Mouse (Mus musculus) ovary, postnatal 14 days (tissue): ENCODE data around the gene Slc6a6.

Experiments used
- DNase-seq: peaks from one replicate; pipeline ENCODE4 v3.0.0; 2022; ENCODE audit warnings: low spot score

Slc6a6 gene

DNA sequence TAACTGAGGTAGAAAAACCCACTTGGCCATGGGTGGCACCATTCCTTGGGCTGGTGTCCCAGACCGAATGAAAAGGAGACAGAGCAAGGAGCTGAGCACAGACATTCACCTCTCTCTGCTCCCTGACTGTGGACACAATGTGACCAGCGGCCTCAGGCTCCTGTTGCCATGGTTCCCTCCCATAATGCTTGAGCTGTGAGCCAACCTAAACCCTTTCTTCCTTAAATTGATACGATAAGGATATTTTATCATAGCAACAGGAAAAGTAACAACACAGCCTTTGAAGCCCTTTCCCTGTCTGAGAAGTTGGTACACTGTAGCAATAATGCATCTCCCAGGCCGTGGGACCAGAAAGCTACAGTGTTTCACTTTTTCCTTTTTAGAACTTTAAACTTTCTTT is 14.6 kb upstream of the Slc6a6 start:
- no peak for DNase-seq

- DNase-seq = no peak
These were observed 13.6 kb upstream of the Slc6a6 start for GRCm38 (mm10) chr6:91670224-91670623.

DNA sequence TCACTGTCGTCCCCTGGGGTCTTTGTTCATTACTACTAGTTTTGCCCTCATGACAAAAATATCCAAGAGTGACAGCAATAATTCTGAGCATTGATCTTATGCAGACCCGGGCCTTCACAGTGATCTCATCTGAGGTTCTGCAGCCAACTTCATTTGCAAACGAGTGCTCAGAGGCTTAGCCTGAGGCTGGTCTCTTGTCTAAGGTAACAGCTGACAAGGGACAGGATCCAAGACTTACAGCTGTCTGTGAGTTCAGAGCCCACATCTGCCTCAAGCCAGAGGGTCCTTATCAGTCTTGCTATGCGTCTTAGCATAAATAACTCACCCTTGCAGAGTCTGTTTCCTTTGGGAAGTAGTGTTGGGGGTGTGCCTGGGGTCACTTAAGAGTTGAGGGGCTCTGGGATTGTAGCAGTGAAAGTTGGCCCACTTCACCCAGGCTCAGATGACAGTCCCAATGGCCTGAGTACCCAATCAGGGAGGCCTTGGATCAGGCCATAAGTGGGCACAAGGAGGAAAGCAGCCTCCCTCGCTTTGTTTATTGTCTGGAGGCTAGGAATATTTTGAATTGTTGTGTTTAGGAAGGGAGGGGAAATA is 9.0 kb upstream of the Slc6a6 start:
- no peak for DNase-seq

- no peak for DNase-seq
These were observed 5.3 kb upstream of the Slc6a6 start for GRCm38 (mm10) chr6:91678506-91679094.

GRCm38 (mm10) chr6:91679095-91679577 is 4.7 kb upstream of the Slc6a6 start:
- DNase-seq = no peak

GRCm38 (mm10) chr6:91679716-91680115 is 4.1 kb upstream of the Slc6a6 start:
- DNase-seq = no peak

GRCm38 (mm10) chr6:91681841-91682240 is 2.0 kb upstream of the Slc6a6 start:
- DNase-seq = no peak

GRCm38 (mm10) chr6:91683121-91683520 is 732 bp upstream of the Slc6a6 start:
- no peak for DNase-seq

- no peak for DNase-seq
These were observed 599 bp downstream of the Slc6a6 start for GRCm38 (mm10) chr6:91684474-91684829.

- no peak for DNase-seq
These were observed 1.1 kb downstream of the Slc6a6 start for GRCm38 (mm10) chr6:91684831-91685532.

DNA sequence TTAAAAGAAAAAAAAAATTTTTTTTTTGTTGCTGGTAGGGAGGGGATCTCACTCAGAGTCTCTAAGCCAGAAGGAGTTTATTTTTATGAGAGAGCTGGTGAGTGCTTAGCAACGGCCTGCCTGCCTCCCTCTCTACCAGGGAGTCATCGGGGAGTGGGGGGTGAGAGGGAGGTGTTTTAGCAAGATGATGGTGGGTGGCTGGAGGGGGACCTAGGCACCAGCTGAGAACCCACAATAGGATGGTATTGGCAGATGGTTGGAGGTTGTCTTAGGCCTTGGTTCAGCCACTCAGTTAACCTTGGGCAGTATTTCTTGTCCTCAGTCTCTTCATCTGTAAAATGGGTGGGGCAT is 1.7 kb downstream of the Slc6a6 start:
- DNase-seq = no peak

DNA sequence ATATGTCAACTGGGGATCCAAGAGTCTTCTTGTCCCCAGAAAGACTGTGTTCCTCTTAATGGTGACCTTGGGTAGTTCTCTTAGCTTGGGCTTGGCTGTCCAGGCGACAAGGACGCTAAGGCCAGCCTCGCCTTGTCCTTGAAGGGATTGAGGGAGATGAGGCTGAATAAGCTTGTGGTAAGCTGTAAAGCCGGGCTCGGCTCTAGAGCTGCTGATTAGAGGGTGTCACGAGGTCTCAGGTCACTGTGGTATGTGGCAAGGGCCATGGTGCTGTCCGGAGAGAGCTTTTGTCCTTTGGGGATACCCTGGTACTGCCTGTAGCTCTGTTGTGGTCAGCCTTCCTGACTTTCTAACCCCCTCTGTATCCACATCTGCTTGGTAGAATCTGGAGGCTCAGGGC is 2.0 kb downstream of the Slc6a6 start:
- no peak for DNase-seq

GRCm38 (mm10) chr6:91686597-91686996 is 2.7 kb downstream of the Slc6a6 start:
- DNase-seq = no peak

DNA sequence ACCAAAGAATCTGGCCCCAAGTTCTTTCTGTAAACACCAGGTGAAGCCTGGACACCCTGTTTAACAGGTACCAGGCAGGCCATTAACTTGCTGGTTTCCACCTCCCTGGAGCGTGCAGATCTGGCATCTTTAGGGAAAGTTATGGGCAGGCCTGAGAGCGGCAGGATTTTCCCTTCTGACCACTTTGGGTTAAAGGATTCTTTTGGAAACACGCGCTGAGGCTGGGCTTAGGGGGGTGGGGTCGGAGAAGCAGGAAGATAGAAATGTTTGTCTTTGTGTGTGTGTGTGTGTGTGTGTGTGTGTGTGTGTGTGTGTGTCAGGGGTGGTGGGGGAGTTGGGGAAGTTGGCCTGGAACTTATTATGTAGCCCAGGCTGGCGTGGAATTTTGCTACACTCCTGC is 4.2 kb downstream of the Slc6a6 start:
- DNase-seq = no peak

DNA sequence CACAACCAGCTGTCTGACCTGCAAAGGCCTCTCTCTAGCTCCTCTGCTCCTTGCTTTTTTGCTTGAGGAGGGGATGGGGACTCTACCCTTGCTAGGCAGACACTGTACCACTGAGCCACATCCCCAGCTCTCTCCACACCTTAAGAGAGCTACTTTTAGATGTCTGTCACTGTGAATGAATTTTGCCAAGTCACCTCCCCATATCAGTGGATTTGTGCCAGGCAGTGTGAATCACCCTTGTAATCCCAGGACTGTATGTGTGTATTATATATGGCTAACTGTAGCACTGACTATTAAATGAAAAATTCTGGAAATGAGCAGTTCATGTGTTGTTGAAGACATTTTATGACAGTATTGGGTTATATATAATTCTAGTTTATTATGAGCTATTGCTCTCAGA is 5.4 kb downstream of the Slc6a6 start:
- DNase-seq = no peak

DNA sequence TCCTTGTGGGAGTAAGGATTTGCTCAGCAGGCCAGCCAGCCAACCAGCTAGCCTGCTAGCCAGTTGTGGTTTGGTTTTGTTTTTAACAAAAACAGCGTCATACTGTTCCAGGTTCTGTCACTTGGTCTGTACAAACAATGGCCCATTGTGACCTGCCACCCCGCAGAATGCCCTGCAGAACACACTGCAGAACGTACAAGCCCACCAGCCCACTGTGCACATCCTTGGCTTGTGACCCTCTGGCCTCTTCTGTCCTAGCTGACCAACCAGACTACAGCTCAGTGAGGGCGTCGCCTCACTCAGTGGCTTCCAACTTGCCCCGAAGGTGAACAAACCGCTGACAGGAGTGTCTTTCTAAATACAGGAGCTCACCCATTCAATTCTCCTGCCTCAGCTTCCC is 6.4 kb downstream of the Slc6a6 start:
- DNase-seq = no peak

- DNase-seq = no peak
These were observed 6.8 kb downstream of the Slc6a6 start for GRCm38 (mm10) chr6:91690646-91691045.

DNA sequence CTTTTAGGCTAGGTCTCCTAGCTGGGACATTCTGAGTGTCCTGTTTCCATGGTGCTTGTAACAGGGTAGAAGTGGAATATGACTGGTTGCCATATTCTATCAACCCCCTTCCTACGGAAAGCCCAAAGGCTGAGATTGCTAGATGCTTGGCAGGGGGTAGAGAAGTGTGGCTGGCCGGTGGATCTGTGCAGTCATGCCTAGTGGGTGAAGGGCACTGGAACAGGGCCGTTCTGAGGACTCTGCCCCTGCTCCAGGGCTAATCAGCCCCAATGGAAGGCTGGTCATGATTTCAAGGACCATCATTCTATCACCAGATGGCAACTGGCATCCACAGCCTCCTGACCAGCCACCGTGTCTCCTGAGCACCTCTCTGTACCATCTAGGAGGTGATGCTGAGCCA is 7.7 kb downstream of the Slc6a6 start:
- no peak for DNase-seq

DNA sequence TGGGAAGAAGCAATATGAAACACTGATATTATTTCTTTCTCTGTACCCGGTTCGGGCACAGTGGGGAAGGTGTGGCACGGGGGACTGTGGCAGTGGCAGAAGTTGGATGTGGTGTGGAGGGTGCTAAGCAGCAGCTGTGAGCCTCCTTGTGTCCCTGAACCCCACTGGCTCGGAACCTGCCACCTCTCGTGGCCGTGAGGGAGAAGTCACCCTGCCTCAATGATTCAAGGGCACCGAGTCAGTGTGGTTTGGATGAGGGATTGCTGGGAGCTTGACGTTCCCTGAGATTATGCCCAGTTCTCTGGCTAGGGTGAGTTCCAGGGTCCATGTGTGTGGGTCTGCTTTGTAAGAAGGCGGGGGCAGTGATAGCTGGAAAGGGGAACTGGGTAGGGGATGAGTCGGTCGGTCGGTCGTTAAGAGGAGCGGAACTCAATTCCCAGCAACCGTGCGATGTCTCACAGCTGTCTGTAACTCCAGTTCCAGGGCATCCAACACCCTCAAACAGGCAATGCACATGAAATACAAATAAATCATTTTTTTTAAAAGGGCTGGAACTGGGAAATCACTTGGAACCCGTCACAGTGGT is 9.5 kb downstream of the Slc6a6 start:
- no peak for DNase-seq

DNA sequence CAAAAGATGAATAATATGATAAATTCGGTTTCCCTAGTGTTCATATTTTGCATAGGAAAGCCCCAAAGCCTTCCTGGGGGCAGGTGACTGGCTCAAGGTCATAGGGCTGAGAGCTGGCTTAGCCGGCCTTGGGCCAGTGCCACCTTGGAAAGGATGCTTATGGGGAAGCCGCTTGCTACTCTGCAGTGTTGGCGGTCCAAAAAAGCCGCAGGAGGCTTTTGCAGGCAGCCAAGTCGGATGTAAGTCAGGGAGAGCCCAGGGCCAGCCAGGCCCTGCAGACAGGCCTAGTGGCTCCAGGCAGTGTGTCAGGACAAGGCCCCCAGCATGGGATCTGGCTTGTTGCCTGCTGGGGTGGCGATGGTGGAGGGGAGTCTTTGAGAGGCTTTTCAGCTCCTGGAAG is 10.8 kb downstream of the Slc6a6 start:
- DNase-seq = no peak

GRCm38 (mm10) chr6:91698831-91699230 is 15.0 kb downstream of the Slc6a6 start:
- no peak for DNase-seq

DNA sequence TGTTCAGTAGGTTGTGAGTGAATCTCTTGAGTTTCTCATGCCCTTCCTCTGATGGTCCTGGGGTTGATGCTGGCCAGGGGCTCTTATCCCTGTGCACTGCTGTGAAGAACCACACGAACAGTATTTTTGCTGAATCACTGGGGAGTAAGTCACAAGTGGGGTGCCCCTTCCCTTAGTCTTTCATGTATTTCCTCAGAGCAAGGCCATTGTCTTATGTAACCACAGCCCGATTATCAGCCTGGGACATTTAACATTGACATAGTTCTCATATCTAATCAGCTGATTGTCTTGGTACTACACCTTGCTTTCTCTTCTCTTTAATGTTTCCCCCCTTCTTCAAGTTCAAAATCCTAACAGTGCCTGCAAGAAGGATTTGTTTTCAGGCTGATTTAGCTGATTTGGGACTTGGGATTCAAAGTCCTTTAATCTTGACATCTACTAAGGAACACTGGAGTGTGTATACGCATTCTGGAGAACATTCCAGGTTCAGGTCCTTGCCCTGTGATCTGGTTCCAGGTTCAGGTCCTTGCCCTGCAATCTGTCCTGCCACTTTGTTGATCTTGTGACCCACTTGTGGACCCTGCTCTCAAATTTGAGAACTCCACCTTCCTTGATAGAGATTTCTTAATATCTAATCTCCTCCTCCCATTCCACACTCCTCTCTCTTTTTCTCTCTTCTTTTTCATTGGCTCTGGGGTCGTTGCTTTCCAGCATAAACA is 15.8 kb downstream of the Slc6a6 start:
- no peak for DNase-seq
